Mouse (Mus musculus) neural tube, embryonic 10.5 days (tissue): ENCODE measurements around the gene Gpm6b.

ENCODE experiments used
- DNase-seq: peaks from one replicate; pipeline ENCODE4 v3.0.0-alpha.2; 2017; ENCODE audit warnings: low spot score; ENCODE audit errors: extremely low spot score

Gene Gpm6b

GRCm38 (mm10) chrX:166304355-166304754 is 65.6 kb downstream of the Gpm6b start:
- no peak for DNase-seq

DNA sequence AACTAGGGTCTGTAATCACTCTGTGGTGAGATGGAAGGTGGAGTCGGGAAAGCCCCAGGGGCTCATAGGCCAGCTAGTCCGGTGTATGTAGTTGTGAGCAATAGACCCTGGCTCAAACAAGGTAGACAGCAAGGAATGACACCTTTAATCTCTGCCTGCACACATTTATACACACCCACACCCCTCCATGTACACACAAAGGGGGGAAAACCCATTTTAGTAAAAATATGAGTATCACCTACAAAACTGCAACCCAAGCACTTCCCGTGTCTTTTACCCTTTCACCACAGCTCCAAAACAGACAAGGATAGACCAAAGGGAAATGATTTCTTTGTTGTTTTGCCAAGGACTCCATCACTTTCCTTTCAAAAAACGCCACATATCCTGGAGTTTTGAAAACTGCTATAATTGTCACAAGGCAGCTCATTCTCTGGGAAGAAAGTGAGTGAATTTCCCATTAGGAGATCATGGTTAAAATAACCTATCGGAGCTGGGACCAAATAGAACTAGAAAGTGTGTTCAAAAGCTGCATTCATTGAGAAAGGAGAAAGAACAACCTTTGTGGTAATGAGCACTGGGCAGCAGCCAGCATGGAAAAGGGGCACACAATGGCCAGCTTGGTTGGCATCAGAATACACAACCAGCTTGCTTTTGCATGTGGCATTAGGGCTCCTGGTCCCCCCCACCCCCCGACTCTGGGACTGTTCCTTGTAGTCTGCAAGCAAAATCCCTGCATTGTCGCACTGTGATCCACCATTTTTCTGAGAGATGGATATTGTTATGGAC is 68.9 kb downstream of the Gpm6b start:
- DNase-seq: no peak

DNA sequence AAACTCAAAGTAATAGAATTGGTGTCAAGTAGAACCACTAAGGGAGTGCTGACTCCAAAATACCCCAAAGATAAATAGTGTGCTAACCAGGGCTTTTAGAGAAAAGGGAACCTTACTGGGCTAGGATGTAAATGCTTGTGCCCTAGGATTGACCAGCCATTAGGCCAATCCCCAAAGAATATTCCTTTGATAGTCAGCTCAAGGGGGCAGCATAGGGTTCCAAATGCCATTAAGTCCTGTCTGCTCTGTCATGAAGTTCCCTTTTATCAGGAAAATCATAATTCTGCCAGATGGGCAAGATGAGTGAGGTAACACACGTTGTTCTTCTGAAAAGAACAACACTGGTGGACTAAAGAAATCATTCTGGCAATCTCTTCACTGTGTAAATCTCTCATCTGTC is 70.1 kb downstream of the Gpm6b start:
- DNase-seq: no peak

- no peak for DNase-seq
Observed at GRCm38 (mm10) chrX:166315251-166315650, 76.5 kb downstream of the Gpm6b start.

- no peak for DNase-seq
Observed at GRCm38 (mm10) chrX:166316552-166317375, 78.1 kb downstream of the Gpm6b start.

- no peak for DNase-seq
Observed at GRCm38 (mm10) chrX:166317376-166317679, 78.6 kb downstream of the Gpm6b start.

DNA sequence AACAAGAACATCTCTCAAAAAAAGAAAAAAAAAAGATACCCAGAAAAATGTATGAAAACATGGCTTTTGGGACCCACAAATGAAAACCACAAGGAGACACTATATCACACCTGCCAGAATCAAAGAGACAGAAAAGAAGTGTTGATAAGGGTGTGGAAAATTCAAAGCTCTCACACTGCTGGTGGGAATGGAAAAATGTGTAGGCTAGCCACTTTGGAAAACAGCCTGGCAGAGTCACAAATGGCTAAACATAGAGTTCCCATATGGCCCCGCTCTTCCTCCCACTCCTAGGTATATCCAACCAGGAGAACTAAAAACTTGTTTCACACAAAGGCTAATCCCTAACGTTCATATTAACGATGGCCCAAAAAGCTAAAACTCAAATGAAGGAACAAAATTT is 84.5 kb downstream of the Gpm6b start:
- DNase-seq: no peak

DNA sequence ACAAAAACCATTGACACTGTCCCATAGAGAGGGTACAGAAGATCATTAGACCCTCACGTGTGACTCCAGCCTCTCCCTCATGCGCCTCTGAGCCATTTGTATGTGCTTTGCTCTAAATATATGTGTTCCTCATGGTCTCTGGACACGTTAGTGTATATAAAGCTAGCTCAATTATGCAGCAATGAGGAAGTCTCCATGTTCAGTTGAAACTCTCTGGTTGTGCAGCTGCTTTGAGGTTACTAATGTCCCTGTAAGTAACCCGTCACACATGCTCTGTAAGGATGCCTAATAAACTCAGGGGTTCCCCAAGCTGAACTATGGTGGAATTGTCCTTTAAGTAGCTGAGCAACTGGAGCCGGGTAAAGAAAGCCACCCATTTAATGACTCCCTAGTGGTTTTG is 88.9 kb downstream of the Gpm6b start:
- DNase-seq: no peak

GRCm38 (mm10) chrX:166328219-166328901 is 89.6 kb downstream of the Gpm6b start:
- DNase-seq: no peak

- DNase-seq: peak; percentile 53
Observed at GRCm38 (mm10) chrX:166328904-166329451, 90.3 kb downstream of the Gpm6b start.

DNA sequence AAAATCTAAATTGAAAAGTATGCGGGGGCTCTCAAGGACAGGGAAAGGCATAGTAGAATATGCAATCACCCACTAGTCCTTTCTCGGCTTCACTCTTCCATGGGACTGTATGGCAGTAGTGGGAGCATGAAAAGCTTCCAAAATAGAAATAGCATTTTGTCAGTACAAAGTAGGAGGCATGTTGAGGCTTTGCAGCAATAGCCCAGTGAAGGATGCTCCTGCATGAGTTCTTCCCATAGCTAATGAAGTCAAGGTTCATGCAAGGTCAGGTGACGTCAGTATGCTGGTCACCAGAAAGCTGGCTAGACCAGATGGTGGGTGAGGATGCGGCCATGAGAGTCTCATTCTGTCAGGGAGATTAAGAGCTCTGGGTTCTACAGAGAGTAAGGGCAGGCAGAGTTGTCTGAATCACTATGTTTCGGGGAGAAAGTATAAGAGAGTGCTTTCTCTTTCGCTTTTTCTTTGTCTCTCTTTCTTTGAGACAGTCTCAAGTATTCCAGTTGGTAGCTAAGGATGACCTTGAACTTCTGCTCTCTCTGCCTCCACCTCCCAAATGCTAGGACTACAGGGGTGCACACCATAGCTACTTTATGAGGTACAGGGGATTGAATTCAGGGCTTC is 95.9 kb downstream of the Gpm6b start:
- no peak for DNase-seq

DNA sequence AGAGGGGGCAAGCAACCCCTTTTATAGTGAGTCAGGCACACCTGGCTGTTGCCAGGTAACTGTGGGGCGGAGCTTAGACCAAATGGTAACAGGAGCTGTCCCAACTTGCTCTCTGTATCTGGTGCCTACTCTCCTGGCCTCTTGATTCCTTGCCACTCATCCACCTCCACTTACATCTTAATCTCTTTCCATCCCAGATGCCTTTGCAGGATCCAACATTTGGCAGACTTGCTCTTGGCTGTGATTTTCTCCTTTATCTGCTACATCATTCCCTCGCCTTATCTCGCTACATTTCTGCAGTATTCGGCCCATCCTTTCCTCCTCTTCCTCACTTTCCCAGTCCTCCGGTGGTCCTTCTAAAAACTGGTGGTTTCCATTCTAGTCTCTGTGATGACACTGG is 99.6 kb downstream of the Gpm6b start:
- no peak for DNase-seq

GRCm38 (mm10) chrX:166338784-166339520 is 100.2 kb downstream of the Gpm6b start:
- DNase-seq: no peak

DNA sequence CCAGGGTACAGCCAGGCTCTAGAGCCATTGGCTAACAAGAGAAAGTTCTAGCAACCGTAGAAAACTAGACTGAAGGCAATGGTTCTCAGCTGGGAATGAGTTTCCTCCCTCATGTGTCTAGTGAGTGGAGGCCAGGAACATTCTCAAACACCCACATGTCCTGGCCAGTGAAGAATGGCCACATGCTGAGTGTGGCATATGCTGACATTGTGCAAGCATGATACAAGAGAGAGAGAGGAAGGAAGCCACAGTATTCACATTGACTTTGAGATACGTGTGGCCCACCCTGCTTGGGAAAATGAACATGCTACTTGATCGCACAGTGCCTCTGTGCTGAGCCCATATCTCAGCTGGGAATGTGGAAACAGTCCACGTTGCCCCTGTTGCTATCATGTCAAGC is 101.2 kb downstream of the Gpm6b start:
- no peak for DNase-seq

- no peak for DNase-seq
Observed at GRCm38 (mm10) chrX:166341795-166342194, 103.1 kb downstream of the Gpm6b start.

- peak; percentile 30 for DNase-seq
Observed at GRCm38 (mm10) chrX:166344228-166345015, 105.7 kb downstream of the Gpm6b start.

DNA sequence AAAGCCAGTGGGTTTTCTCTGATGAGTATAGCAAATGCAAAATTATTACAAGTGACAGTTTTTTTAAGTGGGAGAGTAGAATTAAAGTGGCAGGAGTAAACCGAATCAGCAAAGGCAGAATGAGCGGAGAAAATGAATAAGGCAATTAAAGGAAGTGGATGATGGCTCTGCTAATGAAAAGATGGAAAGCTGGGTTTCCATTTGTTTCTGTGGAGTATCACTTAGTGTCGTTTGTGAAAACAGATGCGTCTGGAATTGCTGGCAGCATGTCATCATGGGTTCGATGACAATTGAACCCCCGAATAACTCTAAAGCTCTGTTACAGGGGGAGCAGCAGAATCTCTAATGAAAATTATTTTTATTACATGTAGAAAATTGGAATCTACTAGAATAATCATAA is 109.4 kb downstream of the Gpm6b start:
- no peak for DNase-seq

GRCm38 (mm10) chrX:166348634-166349033 is 109.9 kb downstream of the Gpm6b start:
- DNase-seq: no peak

DNA sequence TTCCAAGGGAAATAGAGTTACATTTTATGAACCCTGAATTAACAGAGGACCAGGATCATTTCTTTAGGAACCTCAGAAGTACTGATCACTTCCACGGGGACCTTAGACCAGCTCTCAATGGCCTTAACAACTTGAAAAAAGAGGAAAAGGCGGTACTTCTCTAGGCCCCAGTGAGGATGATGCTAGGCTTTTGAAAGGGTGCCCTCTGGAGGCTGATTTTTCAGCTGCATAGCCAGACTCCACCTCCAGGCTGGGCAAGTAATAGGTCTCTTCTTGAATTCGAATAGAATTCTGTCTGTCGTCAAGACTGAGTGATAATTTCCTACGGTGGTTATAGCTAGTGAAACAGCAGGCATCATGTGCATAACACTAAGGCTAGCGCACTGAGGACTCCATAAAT is 113.1 kb downstream of the Gpm6b start:
- DNase-seq: peak; percentile 40

- DNase-seq: no peak
Observed at GRCm38 (mm10) chrX:166353412-166353811, 114.7 kb downstream of the Gpm6b start.
